Mouse (Mus musculus): ENCODE results near the gene Uevld.

GRCm38 (mm10) chr7:47001900-47002275, 43.6 kb upstream of the Uevld start:
- TF ChIP-seq CHD2 (IDR thresholded peaks at IDR 0.05; ENCODE audit: low read length) (no peak), MAZ (IDR thresholded peaks at IDR 0.05; ENCODE audit: low read depth, low read length) (no peak), CTCF (conservative IDR thresholded peaks at IDR 0.05 in 1 of 2, IDR thresholded peaks at IDR 0.05 in 1 of 2; ENCODE audit: low read depth in 2 of 2, low read length in 2 of 2) (no peak), POLR2A (IDR thresholded peaks at IDR 0.05; ENCODE audit: low read depth, low read length) (no peak), CHD1 (IDR thresholded peaks at IDR 0.05; ENCODE audit: low read depth, low read length) (no peak), RCOR1 (conservative IDR thresholded peaks at IDR 0.05; ENCODE audit: low read depth, low read length) (no peak), MXI1 (IDR thresholded peaks at IDR 0.05; ENCODE audit: low read depth, low read length) (no peak), USF1 (IDR thresholded peaks at IDR 0.05; ENCODE audit: low read depth, low read length) (no peak)
